Mouse (Mus musculus) gastrocnemius, adult 8-10 months (tissue): ENCODE measurements around the gene Siglece. TPM values are rescaled to one million over a fixed set of nuclear protein-coding genes. Genes with fewer than 3 reads are reported as not detected.

ENCODE experiments used
- DNase-seq, 2 experiments: peaks; one replicate each; pipeline ENCODE4 v3.0.0; 2022; ENCODE audit warnings: low spot score in 2 of 2
- total RNA-seq, 4 experiments: library from RNA; stranded (reverse); gene quantifications; 2 replicates each; pipeline ENCODE4 v1.2.4; 2022

Gene Siglece
- total RNA-seq, 4 experiments from 2014 or later = 0.12 to 0.25 (median 0.16) TPM

DNA sequence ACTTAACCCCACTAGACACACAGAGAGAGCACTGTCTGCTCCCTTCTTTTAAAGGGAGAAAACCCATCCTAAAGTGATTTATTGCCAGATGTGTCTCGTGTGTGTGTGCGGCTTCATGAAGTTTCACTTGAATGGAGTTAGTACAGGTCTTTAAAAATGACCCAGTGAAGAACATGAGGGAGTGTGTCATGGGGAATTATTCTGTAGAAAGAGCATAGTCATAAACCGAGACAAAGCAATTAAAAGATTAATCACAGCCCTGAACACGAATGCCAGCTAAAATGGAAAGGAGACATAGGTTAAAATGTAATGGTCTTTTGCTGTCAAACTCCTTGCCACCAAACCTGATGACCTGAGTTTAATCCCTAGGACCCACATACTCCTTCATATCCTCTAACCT is 26.0 kb downstream of the Siglece start:
- no peak for DNase-seq

- DNase-seq = no peak
These were observed 34.1 kb downstream of the Siglece start for GRCm38 (mm10) chr7:43625794-43626422.

DNA sequence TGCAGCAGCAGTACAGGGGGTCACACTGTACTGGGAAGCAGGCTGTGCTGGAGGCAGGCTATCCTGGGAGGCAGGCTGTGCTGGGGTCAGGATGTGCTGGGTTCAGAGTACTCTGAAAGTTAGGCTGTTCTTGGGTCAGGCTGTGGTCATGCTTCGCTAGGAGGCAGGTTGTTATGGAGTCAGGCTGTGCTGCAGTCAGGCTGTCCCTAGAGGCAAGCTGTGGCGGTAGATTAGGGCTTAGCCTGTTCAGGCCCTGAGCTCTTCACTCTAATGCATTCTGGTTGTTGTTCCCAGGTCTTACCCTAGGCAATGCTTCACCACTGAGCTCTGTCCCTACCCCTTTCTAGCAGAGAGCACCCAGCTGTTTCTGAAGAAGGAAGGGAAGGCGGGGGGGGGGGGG is 34.9 kb downstream of the Siglece start:
- no peak for DNase-seq

DNA sequence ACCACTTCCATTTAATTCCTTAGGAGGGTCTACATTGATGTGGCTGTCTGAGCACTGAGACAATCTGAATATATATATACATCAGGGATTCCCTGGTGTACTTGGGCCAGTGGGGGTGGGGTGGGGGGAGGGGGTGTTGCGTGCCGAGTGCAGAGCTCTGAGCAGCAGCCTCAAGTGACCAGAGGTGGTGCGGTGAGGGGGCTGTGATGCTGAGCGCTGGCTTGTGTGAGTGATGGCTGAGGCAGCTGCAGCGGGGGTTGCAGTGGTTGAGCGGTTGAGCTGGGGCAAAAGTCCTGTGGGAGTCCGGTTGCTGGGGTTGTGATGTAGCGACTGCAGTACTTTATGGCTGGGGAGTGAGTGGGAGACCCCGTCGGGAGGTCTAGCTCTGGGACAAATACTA is 36.1 kb downstream of the Siglece start:
- no peak for DNase-seq

DNA sequence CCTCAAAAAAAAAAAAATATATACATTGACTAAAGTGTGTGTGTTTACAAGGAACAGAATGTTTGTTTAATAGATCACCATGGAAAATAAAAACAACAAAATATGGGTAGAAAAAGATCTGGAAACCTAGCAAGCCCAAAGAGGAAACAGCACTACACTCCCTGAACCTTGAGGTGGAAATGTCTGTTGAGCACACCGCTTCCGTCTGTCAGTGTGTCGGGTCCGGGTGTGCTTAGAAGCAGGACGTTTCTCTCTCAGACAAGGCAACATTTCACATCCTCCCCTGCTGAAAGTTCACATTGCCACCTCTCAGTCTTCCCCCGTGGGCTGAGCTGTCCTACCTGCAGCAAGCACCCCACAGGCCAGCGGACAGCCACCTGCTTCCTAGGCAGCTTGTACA is 37.0 kb downstream of the Siglece start:
- DNase-seq = no peak

GRCm38 (mm10) chr7:43613816-43614551 is 46.0 kb downstream of the Siglece start:
- DNase-seq = no peak

GRCm38 (mm10) chr7:43608316-43608824 is 51.6 kb downstream of the Siglece start:
- DNase-seq = no peak

DNA sequence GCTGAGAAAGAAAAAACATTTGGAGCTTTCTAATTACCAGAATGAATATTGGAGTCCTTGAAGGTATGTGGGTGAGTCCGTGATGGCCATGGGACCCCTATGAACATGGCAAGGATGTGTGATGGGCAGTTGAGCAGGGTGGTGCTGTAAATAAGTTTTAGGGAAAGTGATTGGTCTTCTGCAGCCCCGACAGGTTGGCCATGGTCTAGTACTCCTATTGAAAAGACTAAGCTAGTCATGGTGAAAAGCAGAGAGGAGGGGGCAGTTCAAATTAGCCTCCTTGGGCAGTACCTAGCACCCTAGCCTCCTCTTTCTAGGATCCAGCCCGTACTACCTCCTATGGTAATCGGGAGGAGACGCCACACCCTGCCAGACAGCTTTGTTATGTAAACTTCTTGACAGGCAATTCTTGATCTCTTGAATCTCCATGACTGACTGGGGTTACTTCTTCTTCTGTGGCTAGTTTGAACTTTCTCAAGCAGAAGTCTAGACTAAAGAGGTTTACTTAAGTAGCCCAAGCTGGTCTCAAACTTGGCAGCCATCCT is 52.1 kb downstream of the Siglece start:
- no peak for DNase-seq

DNA sequence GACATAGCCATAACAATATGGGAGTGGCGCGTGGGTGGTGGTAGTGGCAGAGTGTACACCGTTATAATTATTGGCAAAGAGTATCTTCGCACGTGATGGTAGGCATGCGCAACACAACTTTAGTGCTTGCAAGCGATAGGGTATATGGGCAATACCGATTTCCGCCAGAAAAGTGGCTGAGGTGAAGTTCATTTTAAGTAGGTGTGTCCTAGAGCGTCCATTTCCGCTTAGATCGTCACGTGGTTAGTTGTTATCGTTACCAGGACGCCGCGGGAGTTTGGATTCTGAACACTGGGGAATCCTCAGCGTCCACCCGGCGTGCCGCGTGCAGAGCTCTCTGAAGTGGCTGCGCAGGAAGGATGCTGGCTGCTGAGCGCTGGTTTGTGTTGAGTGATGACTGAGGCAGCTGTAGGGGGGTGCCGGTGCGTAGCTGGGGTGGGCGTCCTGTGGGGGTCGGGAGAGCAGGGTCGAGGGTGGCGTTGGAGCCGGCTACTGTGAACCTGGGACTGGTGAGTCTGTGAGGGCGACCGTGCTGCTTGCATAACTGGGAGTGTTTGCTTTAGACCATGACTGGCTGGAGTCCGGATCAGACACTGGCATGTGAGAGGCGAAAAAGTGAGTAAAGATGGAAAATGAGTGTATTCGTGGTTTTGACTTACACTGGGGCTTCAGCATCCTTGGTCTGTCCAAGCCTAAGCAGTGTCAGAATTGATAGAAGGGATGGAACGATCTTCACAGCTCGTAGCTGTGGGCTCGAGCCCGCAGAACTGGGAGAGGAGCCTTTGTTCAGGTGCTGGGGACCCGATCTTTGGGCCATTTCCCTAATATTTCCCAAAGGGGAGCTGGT is 52.8 kb downstream of the Siglece start, which contains the start of gene Zfp819:
Zfp819 (plus strand) TSS at position 274 of the 847 bp plus-strand sequence.
- DNase-seq = no peak

DNA sequence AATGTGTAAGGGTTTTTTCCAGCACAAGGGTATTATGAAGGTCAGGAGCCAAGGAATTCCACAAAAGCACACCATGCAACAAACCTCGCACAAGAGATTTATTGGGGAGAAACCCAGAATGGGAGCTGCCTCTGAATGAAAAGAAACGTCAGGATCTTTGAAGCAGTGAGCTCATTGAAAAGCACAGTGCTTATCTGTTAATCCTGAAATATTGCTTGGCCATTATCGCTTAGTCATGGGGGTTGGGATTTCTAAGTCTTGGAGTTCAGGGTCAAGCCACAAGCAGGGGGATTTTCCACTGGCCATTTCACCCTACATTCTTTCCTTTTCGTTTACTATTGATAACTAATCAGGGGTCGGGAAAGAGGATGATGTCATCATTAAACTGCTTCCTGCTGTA is 58.1 kb downstream of the Siglece start:
- DNase-seq = no peak

Other genes starting within 250 kb of the Siglece start
- gene Lim2, start 232.5 kb downstream of the Siglece start, total RNA-seq = not detected
- not detected for gene Nkg7, start 223.1 kb downstream of the Siglece start, total RNA-seq
- not detected for gene Cldnd2, start 219.4 kb downstream of the Siglece start, total RNA-seq
- 100 to 1,000 TPM; 284 to 324 (median 303) TPM for gene Etfb, start 216.1 kb downstream of the Siglece start, total RNA-seq
- gene Gm45233, start 216.0 kb downstream of the Siglece start, total RNA-seq = under 1 TPM in 1 of 4 experiments, not detected in 3; 0.73 TPM
- 1 to 10 TPM; 1.3 to 2.7 (median 1.7) TPM for gene Vsig10l, start 197.0 kb downstream of the Siglece start, total RNA-seq
- gene Iglon5, start 170.1 kb downstream of the Siglece start, total RNA-seq = under 1 TPM in 3 of 4 experiments, not detected in 1; 0.10 to 0.31 (median 0.13) TPM
- not detected for gene 4931406B18Rik, start 154.2 kb downstream of the Siglece start, total RNA-seq
- gene Cd33, start 115.7 kb downstream of the Siglece start, total RNA-seq = under 1 TPM; 0.10 to 0.75 (median 0.52) TPM
- under 1 TPM; 0.16 to 0.43 (median 0.33) TPM for gene Zfp658, start 97.9 kb downstream of the Siglece start, total RNA-seq
- 1 to 10 TPM; 3.6 to 3.9 (median 3.8) TPM for gene Zfp719, start 80.6 kb downstream of the Siglece start, total RNA-seq
- not detected for gene Zfp819, start 53.0 kb downstream of the Siglece start, total RNA-seq
- gene Ceacam18, start 25.5 kb downstream of the Siglece start, total RNA-seq = not detected
- gene Ctu1, start 11.9 kb upstream of the Siglece start, total RNA-seq = 1 to 10 TPM; 2.1 to 3.2 (median 2.6) TPM
- gene Klk14, start 30.3 kb upstream of the Siglece start, total RNA-seq = under 1 TPM in 1 of 4 experiments, not detected in 3; 0.19 TPM
- not detected for gene Klk13, start 52.4 kb upstream of the Siglece start, total RNA-seq
- gene Klk12, start 108.7 kb upstream of the Siglece start, total RNA-seq = not detected
- gene Klk11, start 114.4 kb upstream of the Siglece start, total RNA-seq = under 1 TPM in 1 of 4 experiments, not detected in 3; 0.40 TPM
- under 1 TPM; 0.27 to 0.53 (median 0.31) TPM for gene Klk10, start 120.9 kb upstream of the Siglece start, total RNA-seq
- gene Klk9, start 131.7 kb upstream of the Siglece start, total RNA-seq = not detected
- 1 to 10 TPM in 2 of 4 experiments, under 1 TPM in 2; 0.63 to 1.7 (median 0.95) TPM for gene Klk8, start 137.4 kb upstream of the Siglece start, total RNA-seq
- not detected for gene Klk7, start 151.1 kb upstream of the Siglece start, total RNA-seq
- gene Klk6, start 164.3 kb upstream of the Siglece start, total RNA-seq = not detected
- gene Klk5, start 181.8 kb upstream of the Siglece start, total RNA-seq = not detected
- not detected for gene Klk4, start 221.0 kb upstream of the Siglece start, total RNA-seq